Mouse (Mus musculus) colon, adult 2 months (tissue): ENCODE results near the gene 1700047I17Rik2. TPM values are rescaled to one million over a fixed set of nuclear protein-coding genes. Genes with fewer than 3 reads are reported as not detected.

Experiments
- polyA plus RNA-seq: library from polyadenylated mRNA; depleted of rRNA; stranded (reverse); fragments of >200 nt; gene quantifications from 2 replicates; pipeline ENCODE4 v1.2.3, GENCODE M21; 2012; rRNA removed

Gene 1700047I17Rik2
- not detected in 2 replicates for polyA plus RNA-seq

DNA sequence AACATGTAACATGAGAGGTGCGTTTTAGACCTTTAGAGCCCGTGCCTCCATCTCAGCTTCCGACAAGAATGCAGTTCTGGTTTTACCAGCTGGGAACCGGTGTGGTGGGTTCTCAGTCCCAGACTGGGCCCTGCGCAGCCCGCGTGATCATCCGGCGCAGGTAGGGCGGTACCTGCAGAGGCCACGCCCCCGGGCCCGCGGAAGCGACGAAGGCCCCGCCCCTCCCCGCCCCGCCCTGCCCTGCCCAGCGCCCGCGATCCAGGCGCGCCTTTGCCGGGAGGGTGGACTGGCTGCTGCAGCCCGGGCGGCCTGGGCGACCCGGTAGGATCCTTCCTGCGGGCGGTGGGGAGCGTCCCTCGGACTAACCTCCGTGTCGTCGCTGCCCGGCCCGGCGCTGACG is at the start of gene 1700047I17Rik2:
Gene 1700047I17Rik2 (plus strand): TSS at position 287 of the 400 bp plus-strand sequence.

DNA sequence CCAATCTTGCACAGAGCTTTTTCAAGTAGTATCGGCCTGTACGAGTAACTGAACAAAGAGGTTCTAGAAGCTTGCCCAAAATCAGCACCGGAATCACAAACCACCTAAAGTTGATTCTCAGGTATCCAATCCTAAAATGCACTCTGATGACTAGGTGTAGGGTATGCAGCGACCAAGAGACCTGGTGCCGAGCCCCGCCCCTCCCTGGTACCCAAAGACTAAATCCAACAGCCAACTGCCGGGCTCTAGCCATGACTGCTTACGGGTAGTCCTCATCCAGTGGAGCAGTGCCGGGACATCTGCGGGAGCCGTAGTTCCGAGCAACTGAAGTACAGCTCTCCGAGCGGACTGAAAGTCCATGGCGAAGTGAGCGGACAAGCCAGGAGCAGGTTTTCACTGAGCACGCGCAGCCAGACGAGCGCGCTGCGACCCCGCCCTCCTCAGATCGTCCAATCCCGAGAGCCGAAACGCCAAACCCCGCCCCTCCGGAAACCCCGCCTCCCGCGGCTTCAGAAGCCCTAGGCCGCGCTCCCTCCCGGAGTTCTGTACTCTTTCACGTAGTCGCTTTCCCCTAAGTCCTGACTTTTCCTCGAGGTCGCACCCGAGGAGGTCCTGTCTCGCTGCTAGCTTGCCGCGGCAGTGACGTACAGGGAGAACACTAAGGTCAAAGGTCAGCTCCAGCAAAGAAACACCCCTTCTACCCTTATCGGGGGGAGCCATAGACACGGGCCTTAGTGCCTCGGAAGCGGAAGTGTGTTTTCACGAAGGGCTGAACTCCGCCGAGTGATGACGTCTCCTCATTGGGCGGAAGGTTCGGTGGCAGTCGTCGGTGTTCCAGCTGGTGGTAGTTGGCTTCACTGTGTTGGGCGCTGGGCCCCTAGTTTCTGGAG is 44.6 kb upstream of the 1700047I17Rik2 start, which contains the start of gene Srp54b:
Gene Srp54b (plus strand): TSS at position 546 of the 890 bp plus-strand sequence.

DNA sequence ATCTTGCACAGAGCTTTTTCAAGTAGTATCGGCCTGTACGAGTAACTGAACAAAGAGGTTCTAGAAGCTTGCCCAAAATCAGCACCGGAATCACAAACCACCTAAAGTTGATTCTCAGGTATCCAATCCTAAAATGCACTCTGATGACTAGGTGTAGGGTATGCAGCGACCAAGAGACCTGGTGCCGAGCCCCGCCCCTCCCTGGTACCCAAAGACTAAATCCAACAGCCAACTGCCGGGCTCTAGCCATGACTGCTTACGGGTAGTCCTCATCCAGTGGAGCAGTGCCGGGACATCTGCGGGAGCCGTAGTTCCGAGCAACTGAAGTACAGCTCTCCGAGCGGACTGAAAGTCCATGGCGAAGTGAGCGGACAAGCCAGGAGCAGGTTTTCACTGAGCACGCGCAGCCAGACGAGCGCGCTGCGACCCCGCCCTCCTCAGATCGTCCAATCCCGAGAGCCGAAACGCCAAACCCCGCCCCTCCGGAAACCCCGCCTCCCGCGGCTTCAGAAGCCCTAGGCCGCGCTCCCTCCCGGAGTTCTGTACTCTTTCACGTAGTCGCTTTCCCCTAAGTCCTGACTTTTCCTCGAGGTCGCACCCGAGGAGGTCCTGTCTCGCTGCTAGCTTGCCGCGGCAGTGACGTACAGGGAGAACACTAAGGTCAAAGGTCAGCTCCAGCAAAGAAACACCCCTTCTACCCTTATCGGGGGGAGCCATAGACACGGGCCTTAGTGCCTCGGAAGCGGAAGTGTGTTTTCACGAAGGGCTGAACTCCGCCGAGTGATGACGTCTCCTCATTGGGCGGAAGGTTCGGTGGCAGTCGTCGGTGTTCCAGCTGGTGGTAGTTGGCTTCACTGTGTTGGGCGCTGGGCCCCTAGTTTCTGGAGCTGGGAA is 30.5 kb downstream of the 1700047I17Rik2 start, which contains the start of gene Srp54c:
Gene Srp54c (plus strand): TSS at position 543 of the 894 bp plus-strand sequence.

Other genes starting within 250 kb of the 1700047I17Rik2 start
- gene Gm20403, start 213.1 kb upstream of the 1700047I17Rik2 start, polyA plus RNA-seq = not detected in 2 replicates
- 2.2 and 2.4 TPM in 2 replicates for gene Baz1a, start 185.2 kb upstream of the 1700047I17Rik2 start, polyA plus RNA-seq
- gene 2700097O09Rik, start 119.5 kb upstream of the 1700047I17Rik2 start, polyA plus RNA-seq = 2.8 TPM in 2 replicates
- 12.9 and 27.5 TPM in 2 replicates for gene Srp54a, start 119.3 kb upstream of the 1700047I17Rik2 start, polyA plus RNA-seq
- gene Fam177a, start 75.1 kb upstream of the 1700047I17Rik2 start, polyA plus RNA-seq = 9.9 and 10.3 TPM in 2 replicates
- gene Srp54b, start 44.5 kb upstream of the 1700047I17Rik2 start, polyA plus RNA-seq = 20.9 and 40.9 TPM in 2 replicates
- gene Srp54c, start 30.6 kb downstream of the 1700047I17Rik2 start, polyA plus RNA-seq = 1.9 and 3.1 TPM in 2 replicates
- 4.6 and 5.4 TPM in 2 replicates for gene 1110008L16Rik, start 100.0 kb downstream of the 1700047I17Rik2 start, polyA plus RNA-seq
- 0.94 and 1.00 TPM in 2 replicates for gene Ppp2r3c, start 103.4 kb downstream of the 1700047I17Rik2 start, polyA plus RNA-seq
- gene Psma6, start 184.6 kb downstream of the 1700047I17Rik2 start, polyA plus RNA-seq = 19.3 and 28.2 TPM in 2 replicates